Mouse (Mus musculus) lung, adult 2 months (tissue): ENCODE measurements around the gene Brpf1.

Source experiments
- CTCF ChIP-seq: fragments of 200-500 bp; IDR thresholded peaks from 2 replicates; pipeline ENCODE4 v1.5.1; 2011; ENCODE audit warnings: mild to moderate bottlenecking, low read length, control low read depth; ENCODE audit not compliant: insufficient read depth
- POLR2A ChIP-seq: fragments of 200-500 bp; IDR thresholded peaks from 2 replicates; pipeline ENCODE4 v1.6.1; 2011; ENCODE audit warnings: low read depth, mild to moderate bottlenecking, control low read depth, low read length, borderline replicate concordance; ENCODE audit errors: extremely low read depth

DNA sequence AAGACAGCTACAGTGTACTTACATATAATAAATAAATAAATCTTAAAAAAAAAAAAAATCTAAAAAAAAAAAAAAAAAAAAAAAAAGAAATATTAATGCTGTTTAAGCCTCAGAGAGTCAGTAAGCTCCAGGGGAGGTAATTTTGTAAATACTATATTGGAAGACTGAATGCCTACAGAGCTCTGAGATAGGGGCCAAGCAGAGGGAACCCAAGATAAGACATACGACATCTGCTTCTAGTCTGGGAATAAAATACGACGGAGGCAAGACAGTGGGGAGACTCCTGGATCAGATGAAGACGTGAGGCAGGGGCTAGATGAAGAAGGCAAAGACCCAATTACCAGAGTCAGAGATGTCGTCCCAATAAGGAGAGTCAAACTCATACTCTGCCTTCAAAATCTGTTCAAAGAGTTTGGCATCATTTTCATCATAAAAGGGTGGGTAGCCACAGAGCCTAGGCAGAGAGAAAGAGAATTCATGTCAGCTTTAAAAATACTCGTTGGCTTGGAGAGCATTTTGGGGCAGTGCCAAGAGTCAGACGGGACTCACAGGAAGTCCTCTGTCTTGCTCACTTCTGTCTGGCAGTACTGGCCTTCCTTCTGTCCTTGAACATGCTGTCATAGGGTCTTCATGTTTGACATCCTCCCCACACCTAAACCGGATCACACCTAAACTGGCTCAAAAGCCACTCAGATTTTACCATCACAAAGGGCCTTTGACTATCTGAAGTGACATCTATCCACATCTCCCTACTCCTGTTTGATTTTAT lies 30.1 kb downstream of the Brpf1 start:
- TF ChIP-seq POLR2A: no peak
- no peak for TF ChIP-seq CTCF
